Mouse (Mus musculus) ES-Bruce4 (cell line): ENCODE measurements at regions not wholly inside any gene's neighbourhood (a gene's known extent, or its start where the extent isn't known, plus 50 kb on each side); places are given as distances from the start of the nearest gene placed in this dataset.

Source experiments
- H3K27ac ChIP-seq: 2 replicates; pipeline ENCODE4 v1.5.1; 2012; ENCODE audit warnings: low read length, inconsistent platforms; ENCODE audit not compliant: insufficient read depth
- H3K27me3 ChIP-seq: 2 replicates; pipeline ENCODE4 v1.6.1; 2012; ENCODE audit warnings: mild to moderate bottlenecking, low read length, inconsistent platforms; ENCODE audit not compliant: control insufficient read depth, poor library complexity, insufficient read depth, severe bottlenecking
- H3K36me3 ChIP-seq: 2 replicates; pipeline ENCODE4 v1.6.1; 2012; ENCODE audit warnings: inconsistent platforms, mild to moderate bottlenecking, low read length, moderate library complexity; ENCODE audit not compliant: control insufficient read depth, poor library complexity, insufficient read depth, severe bottlenecking
- H3K4me1 ChIP-seq: one replicate; pipeline ENCODE4 v1.8.1; 2011; ENCODE audit warnings: low read length; ENCODE audit not compliant: control insufficient read depth, insufficient read depth
- H3K4me3 ChIP-seq: 2 replicates; pipeline ENCODE4 v1.5.1; 2011; ENCODE audit warnings: low read depth, mild to moderate bottlenecking, low read length
- H3K9ac ChIP-seq: 2 replicates; pipeline ENCODE4 v1.6.1; 2012; ENCODE audit warnings: low read depth, mild to moderate bottlenecking, inconsistent platforms; ENCODE audit not compliant: poor library complexity, severe bottlenecking
- H3K9me3 ChIP-seq: replicated peaks from 2 replicates; pipeline ENCODE4 v1.6.1; 2012; ENCODE audit warnings: mild to moderate bottlenecking, low read length, inconsistent platforms; ENCODE audit not compliant: control insufficient read depth, poor library complexity, insufficient read depth, severe bottlenecking
- CTCF ChIP-seq: IDR thresholded peaks from one replicate; pipeline ENCODE4 v1.8.1; 2011; ENCODE audit warnings: low read depth, low read length
- EP300 ChIP-seq: IDR thresholded peaks from 2 replicates; pipeline ENCODE4 v1.6.1; 2011; ENCODE audit warnings: low read depth, low read length; ENCODE audit not compliant: insufficient read depth
- POLR2A ChIP-seq: IDR thresholded peaks from one replicate; pipeline ENCODE4 v1.8.1; 2011; ENCODE audit warnings: low read length; ENCODE audit not compliant: insufficient read depth

- H3K27ac ChIP-seq: no peak overlapping the region
- H3K9ac ChIP-seq: no peak overlapping the region
These were observed 420.7 kb upstream of the C030005K15Rik start for GRCm38 (mm10) chr10:98146998-98147863.

DNA sequence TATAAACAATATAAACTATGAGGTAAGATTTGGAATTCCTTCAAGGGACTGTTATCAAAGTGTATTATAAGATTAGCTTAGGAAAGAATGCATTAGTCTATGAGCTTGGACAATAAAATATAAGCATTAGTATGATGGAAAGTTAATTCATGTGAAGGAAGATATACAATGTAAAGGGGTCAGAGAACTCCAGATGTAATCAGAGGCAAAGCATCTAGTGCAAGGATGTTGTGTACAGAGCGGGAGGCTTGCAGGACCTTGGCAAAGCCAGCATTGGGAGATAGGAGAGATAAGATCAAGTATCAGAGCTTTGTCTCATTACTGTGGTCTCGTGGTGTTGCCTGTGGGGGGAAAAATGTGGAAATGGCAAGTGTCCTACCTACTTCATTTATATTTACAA lies 429.4 kb upstream of the C030005K15Rik start:
- H3K4me3 ChIP-seq: no peak overlapping the region
- no peaks in the 10 kb centered on the region for H3K36me3 ChIP-seq
- H3K4me1 ChIP-seq: no peaks in the 10 kb centered on the region
- no peaks in the 10 kb centered on the region for H3K27me3 ChIP-seq
- TF ChIP-seq POLR2A (no peak), CTCF (no peak), EP300 (no peak)
- H3K27ac ChIP-seq: no peak overlapping the region
- no peaks in the 10 kb centered on the region for H3K9me3 ChIP-seq
- H3K9ac ChIP-seq: no peak overlapping the region

More at GRCm38 (mm10) chr10:98146998-98147863, 420.7 kb upstream of the C030005K15Rik start:
- no peaks in the 10 kb centered on the region for H3K4me1 ChIP-seq
- no peaks in the 10 kb centered on the region for H3K9me3 ChIP-seq
- no peak for TF ChIP-seq EP300
- TF ChIP-seq CTCF: no peak
- no peak for TF ChIP-seq POLR2A
- H3K27me3 ChIP-seq: no peaks in the 10 kb centered on the region
- H3K36me3 ChIP-seq: no peaks in the 10 kb centered on the region
- H3K4me3 ChIP-seq: no peak overlapping the region

GRCm38 (mm10) chr10:98185666-98186065 lies 459.1 kb upstream of the C030005K15Rik start:
- H3K9ac ChIP-seq: no peak overlapping the region
- TF ChIP-seq POLR2A (no peak), EP300 (no peak), CTCF (no peak)
- H3K4me3 ChIP-seq: no peak overlapping the region
- H3K27me3 ChIP-seq: no peaks in the 10 kb centered on the region
- H3K9me3 ChIP-seq: no peaks in the 10 kb centered on the region
- H3K4me1 ChIP-seq: no peaks in the 10 kb centered on the region
- H3K27ac ChIP-seq: no peak overlapping the region
- H3K36me3 ChIP-seq: no peaks in the 10 kb centered on the region

GRCm38 (mm10) chr10:98196852-98197251 lies 470.3 kb upstream of the C030005K15Rik start:
- no peaks in the 10 kb centered on the region for H3K27me3 ChIP-seq
- no peaks in the 10 kb centered on the region for H3K9me3 ChIP-seq
- no peak overlapping the region for H3K27ac ChIP-seq
- H3K4me1 ChIP-seq: no peaks in the 10 kb centered on the region
- no peak overlapping the region for H3K9ac ChIP-seq
- no peak overlapping the region for H3K4me3 ChIP-seq
- TF ChIP-seq CTCF: no peak
- TF ChIP-seq EP300: no peak
- TF ChIP-seq POLR2A: no peak
- H3K36me3 ChIP-seq: no peaks in the 10 kb centered on the region

- no peaks in the 10 kb centered on the region for H3K27me3 ChIP-seq
- TF ChIP-seq CTCF: no peak
- TF ChIP-seq EP300: no peak
- no peak for TF ChIP-seq POLR2A
- no peaks in the 10 kb centered on the region for H3K4me1 ChIP-seq
- no peak overlapping the region for H3K4me3 ChIP-seq
- H3K36me3 ChIP-seq: no peaks in the 10 kb centered on the region
- no peaks in the 10 kb centered on the region for H3K9me3 ChIP-seq
- H3K27ac ChIP-seq: no peak overlapping the region
- no peak overlapping the region for H3K9ac ChIP-seq
These were observed 483.7 kb upstream of the C030005K15Rik start for GRCm38 (mm10) chr10:98210246-98210645.

GRCm38 (mm10) chr10:98212876-98213587 lies 486.5 kb upstream of the C030005K15Rik start:
- H3K27ac ChIP-seq: no peak overlapping the region
- no peak for TF ChIP-seq EP300
- TF ChIP-seq CTCF: no peak
- no peak for TF ChIP-seq POLR2A
- H3K4me1 ChIP-seq: no peaks in the 10 kb centered on the region
- H3K9me3 ChIP-seq: no peaks in the 10 kb centered on the region
- no peak overlapping the region for H3K9ac ChIP-seq
- H3K4me3 ChIP-seq: no peak overlapping the region
- no peaks in the 10 kb centered on the region for H3K36me3 ChIP-seq
- H3K27me3 ChIP-seq: no peaks in the 10 kb centered on the region
